Mouse (Mus musculus) G1E (cell line): ENCODE data around the gene Prima1. TPM values are rescaled to one million over a fixed set of nuclear protein-coding genes. Genes with fewer than 3 reads are reported as not detected.

ENCODE experiments used
- ATAC-seq: 2 replicates; pipeline ENCODE4 v1.8.0; 2016; ENCODE audit warnings: mild to moderate bottlenecking; ENCODE audit not compliant: insufficient number of reproducible peaks, poor library complexity, low FRiP score, severe bottlenecking; ENCODE audit errors: extremely low read depth
- DNase-seq: peaks from one replicate; pipeline ENCODE4 v3.0.0; 2012; ENCODE audit warnings: low spot score
- H3K27me3 ChIP-seq: 2 replicates; pipeline ENCODE4 v1.6.1; 2012; ENCODE audit warnings: mild to moderate bottlenecking, low read length, inconsistent platforms; ENCODE audit not compliant: insufficient read depth
- H3K36me3 ChIP-seq: replicated peaks from 2 replicates; pipeline ENCODE3; 2012; ENCODE audit warnings: mild to moderate bottlenecking, inconsistent platforms
- H3K4me1 ChIP-seq: 2 replicates; pipeline ENCODE4 v1.6.1; 2012; ENCODE audit warnings: low read depth, low read length, inconsistent platforms, mixed read lengths; ENCODE audit not compliant: insufficient read depth
- H3K4me3 ChIP-seq: 2 replicates; pipeline ENCODE4 v1.5.1; 2012; ENCODE audit warnings: low read depth, mild to moderate bottlenecking, inconsistent platforms, low read length, moderate library complexity, mixed read lengths
- H3K9me3 ChIP-seq: replicated peaks from 2 replicates; pipeline ENCODE4 v1.6.1; 2012; ENCODE audit warnings: inconsistent platforms
- CTCF ChIP-seq: IDR thresholded peaks from 2 replicates; pipeline ENCODE4 v1.5.1; 2012; ENCODE audit warnings: low read depth, low read length, inconsistent platforms, mixed read lengths
- GATA1 ChIP-seq: IDR thresholded peaks from 2 replicates; pipeline ENCODE4 v1.6.1; 2012; ENCODE audit warnings: borderline replicate concordance, low read length, inconsistent platforms, mixed read lengths
- GATA2 ChIP-seq: IDR thresholded peaks from 2 replicates; pipeline ENCODE4 v1.6.1; 2012; ENCODE audit warnings: low read depth, low read length, inconsistent platforms, borderline replicate concordance
- POLR2AphosphoS5 ChIP-seq: IDR thresholded peaks from 2 replicates; pipeline ENCODE4 v1.6.1; 2012; ENCODE audit warnings: low read depth, low read length, inconsistent platforms; ENCODE audit not compliant: insufficient replicate concordance
- TAL1 ChIP-seq: conservative IDR thresholded peaks from 2 replicates; pipeline ENCODE4 v1.6.1; 2012; ENCODE audit warnings: low read depth, low read length, inconsistent platforms, mixed read lengths
- polyA plus RNA-seq: library from polyadenylated mRNA; stranded (reverse); fragments of >175 nt; gene quantifications from 2 replicates; pipeline ENCODE4 v1.2.3, GENCODE M21; 2012
- total RNA-seq, 2 experiments: library from RNA; stranded (forward) in 1 of 2; stranded (reverse) in 1 of 2; fragments of 200-1000 nt in 1 of 2; fragments of >200 nt in 1 of 2; fragmentation: Nextera tagmentation in 1 of 2; gene quantifications; 2 replicates each; pipeline ENCODE4 v1.2.3; 2014 to 2017

The Prima1 gene
- total and polyA plus RNA-seq, 3 experiments, result not detected

- H3K27me3 ChIP-seq, result no peaks in the 10 kb centered on the region
- TF ChIP-seq CTCF (no peak), GATA1 (no peak), TAL1 (no peak), GATA2 (no peak), POLR2AphosphoS5 (no peak)
- DNase-seq (no peak), ATAC-seq (no peak)
- H3K36me3 ChIP-seq, result no peaks in the 10 kb centered on the region
- H3K9me3 ChIP-seq, result peaks cover 94% of the 10 kb centered on the region
- H3K4me3 ChIP-seq, result no peak overlapping the region
- no peaks in the 10 kb centered on the region for H3K4me1 ChIP-seq
These were observed 28.4 kb downstream of the Prima1 start for GRCm38 (mm10) chr12:103213591-103213990.

GRCm38 (mm10) chr12:103211078-103211477 lies 30.9 kb downstream of the Prima1 start:
- peaks cover 95% of the 10 kb centered on the region for H3K9me3 ChIP-seq
- no peaks in the 10 kb centered on the region for H3K27me3 ChIP-seq
- H3K4me3 ChIP-seq, result no peak overlapping the region
- no peaks in the 10 kb centered on the region for H3K36me3 ChIP-seq
- no peak for ATAC-seq
- no peak for DNase-seq
- TF ChIP-seq TAL1, result no peak
- TF ChIP-seq CTCF, result no peak
- no peak for TF ChIP-seq POLR2AphosphoS5
- no peak for TF ChIP-seq GATA2
- TF ChIP-seq GATA1, result no peak
- no peaks in the 10 kb centered on the region for H3K4me1 ChIP-seq

- no peaks in the 10 kb centered on the region for H3K27me3 ChIP-seq
- H3K9me3 ChIP-seq, result peaks cover 95% of the 10 kb centered on the region
- TF ChIP-seq POLR2AphosphoS5 (no peak), GATA2 (no peak), CTCF (no peak), GATA1 (no peak), TAL1 (no peak)
- no peaks in the 10 kb centered on the region for H3K4me1 ChIP-seq
- no peak overlapping the region for H3K4me3 ChIP-seq
- no peak for ATAC-seq
- no peaks in the 10 kb centered on the region for H3K36me3 ChIP-seq
- DNase-seq, result no peak
These were observed 32.4 kb downstream of the Prima1 start for GRCm38 (mm10) chr12:103209581-103209980.

GRCm38 (mm10) chr12:103205561-103205960 lies 36.4 kb downstream of the Prima1 start:
- Histone ChIP-seq H3K36me3 (no peaks in the 10 kb centered on the region), H3K27me3 (no peaks in the 10 kb centered on the region), H3K4me3 (no peak overlapping the region), H3K9me3 (peaks cover 90% of the 10 kb centered on the region), H3K4me1 (no peaks in the 10 kb centered on the region)
- no peak for ATAC-seq
- no peak for TF ChIP-seq GATA1
- no peak for TF ChIP-seq CTCF
- no peak for TF ChIP-seq GATA2
- no peak for TF ChIP-seq TAL1
- no peak for TF ChIP-seq POLR2AphosphoS5
- no peak for DNase-seq

- TF ChIP-seq GATA2, result no peak
- no peak for TF ChIP-seq GATA1
- TF ChIP-seq TAL1, result no peak
- TF ChIP-seq POLR2AphosphoS5, result no peak
- no peak for TF ChIP-seq CTCF
- no peaks in the 10 kb centered on the region for H3K27me3 ChIP-seq
- no peak overlapping the region for H3K4me3 ChIP-seq
- DNase-seq (no peak), ATAC-seq (no peak)
- H3K4me1 ChIP-seq, result no peaks in the 10 kb centered on the region
- no peaks in the 10 kb centered on the region for H3K36me3 ChIP-seq
- peaks cover 89% of the 10 kb centered on the region for H3K9me3 ChIP-seq
These were observed 39.1 kb downstream of the Prima1 start for GRCm38 (mm10) chr12:103202592-103203544.

GRCm38 (mm10) chr12:103192996-103193395 lies 49.0 kb downstream of the Prima1 start:
- DNase-seq (no peak), ATAC-seq (no peak)
- H3K9me3 ChIP-seq, result peaks cover 98% of the 10 kb centered on the region

More at GRCm38 (mm10) chr12:103192996-103193395, 49.0 kb downstream of the Prima1 start:
- H3K4me3 ChIP-seq, result no peak overlapping the region; the same call in 1 of the 2 replicates
- no peaks in the 10 kb centered on the region; the same call in 1 of the 2 replicates for H3K27me3 ChIP-seq
- TF ChIP-seq GATA2, result no peak
- TF ChIP-seq GATA1, result no peak
- no peak for TF ChIP-seq CTCF
- H3K4me1 ChIP-seq, result no peaks in the 10 kb centered on the region
- no peaks in the 10 kb centered on the region for H3K36me3 ChIP-seq
